Mouse (Mus musculus) liver, postnatal 0 days (tissue): Measurements from ENCODE around the gene Kif24.

Experiments
- CTCF ChIP-seq: sonication (generic); IDR thresholded peaks from 2 replicates; pipeline ENCODE4 v1.5.1; 2016; ENCODE audit warnings: antibody characterized with exemption, low read depth
- EP300 ChIP-seq: IDR thresholded peaks from 2 replicates; pipeline ENCODE4 v1.6.1; 2016; ENCODE audit warnings: antibody characterized with exemption, low read depth, mild to moderate bottlenecking

DNA sequence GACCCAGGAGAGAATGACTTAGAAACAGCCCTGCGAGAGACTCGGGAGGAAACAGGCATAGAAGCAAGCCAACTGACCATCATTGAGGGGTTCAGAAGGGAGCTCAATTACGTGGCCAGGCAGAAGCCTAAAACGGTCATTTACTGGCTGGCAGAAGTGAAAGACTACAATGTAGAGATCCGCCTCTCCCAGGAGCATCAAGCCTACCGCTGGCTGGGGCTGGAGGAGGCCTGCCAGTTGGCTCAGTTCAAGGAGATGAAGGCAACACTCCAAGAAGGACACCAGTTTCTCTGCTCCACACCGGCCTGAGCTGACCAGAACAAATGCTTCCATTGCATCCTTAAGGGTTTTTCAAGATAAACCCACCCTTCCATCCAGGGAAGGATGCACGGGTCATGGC, 15.6 kb upstream of the Kif24 start:
- TF ChIP-seq CTCF = no peak
- TF ChIP-seq EP300 = no peak
